Mouse (Mus musculus): ENCODE data around the gene Shisa9.

Shisa9 gene

GRCm38 (mm10) chr16:12202151-12202550 is 218.2 kb downstream of the Shisa9 start:
- DNase-seq, result no peak

GRCm38 (mm10) chr16:12203055-12203454 is 219.1 kb downstream of the Shisa9 start:
- no peak for DNase-seq

GRCm38 (mm10) chr16:12204423-12204822 is 220.5 kb downstream of the Shisa9 start:
- no peak for DNase-seq

- DNase-seq, result no peak
Observed at GRCm38 (mm10) chr16:12206421-12206950, 222.6 kb downstream of the Shisa9 start.

- no peak for DNase-seq
Observed at GRCm38 (mm10) chr16:12206951-12207350, 223.0 kb downstream of the Shisa9 start.

GRCm38 (mm10) chr16:12209355-12209754 is 225.4 kb downstream of the Shisa9 start:
- no peak for DNase-seq

- no peak for DNase-seq
Observed at GRCm38 (mm10) chr16:12209819-12210218, 225.9 kb downstream of the Shisa9 start.

- no peak for DNase-seq
Observed at GRCm38 (mm10) chr16:12214018-12214417, 230.1 kb downstream of the Shisa9 start.

- DNase-seq, result no peak
Observed at GRCm38 (mm10) chr16:12217289-12218150, 233.6 kb downstream of the Shisa9 start.

- DNase-seq, result no peak
Observed at GRCm38 (mm10) chr16:12218151-12218532, 234.2 kb downstream of the Shisa9 start.

GRCm38 (mm10) chr16:12219821-12220220 is 235.9 kb downstream of the Shisa9 start:
- DNase-seq, result no peak

GRCm38 (mm10) chr16:12223537-12223936 is 239.6 kb downstream of the Shisa9 start:
- DNase-seq, result no peak

GRCm38 (mm10) chr16:12226937-12227336 is 243.0 kb downstream of the Shisa9 start:
- DNase-seq, result no peak

GRCm38 (mm10) chr16:12233288-12233687 is 249.4 kb downstream of the Shisa9 start:
- no peak for DNase-seq

GRCm38 (mm10) chr16:12234289-12234688 is 250.4 kb downstream of the Shisa9 start:
- no peak for DNase-seq

- no peak for DNase-seq
Observed at GRCm38 (mm10) chr16:12238611-12239010, 254.7 kb downstream of the Shisa9 start.

- DNase-seq, result no peak
Observed at GRCm38 (mm10) chr16:12259361-12259760, 275.4 kb downstream of the Shisa9 start.

- DNase-seq, result no peak
Observed at GRCm38 (mm10) chr16:12265828-12266227, 281.9 kb downstream of the Shisa9 start.

- no peak for DNase-seq
Observed at GRCm38 (mm10) chr16:12300523-12300922, 316.6 kb downstream of the Shisa9 start.

GRCm38 (mm10) chr16:12303420-12303819 is 319.5 kb downstream of the Shisa9 start:
- DNase-seq, result no peak

GRCm38 (mm10) chr16:12307318-12307965 is 323.5 kb downstream of the Shisa9 start:
- no peak for DNase-seq

GRCm38 (mm10) chr16:12309826-12310225 is 325.9 kb downstream of the Shisa9 start:
- DNase-seq, result no peak

GRCm38 (mm10) chr16:12315627-12316026 is 331.7 kb downstream of the Shisa9 start:
- no peak for DNase-seq

Measured in thymus, adult 18-20 months (tissue).